Mouse (Mus musculus) embryonic facial prominence, embryonic 14.5 days (tissue): ENCODE results near the gene Cntnap2. TPM values are rescaled to one million over a fixed set of nuclear protein-coding genes. Genes with fewer than 3 reads are reported as not detected.

Experiments
- ATAC-seq: fragments of 200-750 bp; cut with Nextera tagmentation; 2 replicates; pipeline ENCODE4 v1.8.0; 2017; ENCODE audit warnings: low read depth, moderate number of reproducible peaks, moderate TSS enrichment
- DNase-seq: peaks from one replicate; pipeline ENCODE4 v3.0.0-alpha.2; 2015; ENCODE audit warnings: low spot score
- H3K27ac ChIP-seq: fragments of 300-500 bp; sonication (generic); replicated peaks from 2 replicates; pipeline ENCODE4 v1.5.1; 2014; ENCODE audit warnings: low read depth, mild to moderate bottlenecking, low read length, moderate library complexity
- H3K27me3 ChIP-seq: fragments of 300-500 bp; sonication (generic); replicated peaks from 2 replicates; pipeline ENCODE4 v1.6.1; 2014; ENCODE audit warnings: low read length; ENCODE audit not compliant: control insufficient read depth, insufficient read depth
- H3K36me3 ChIP-seq: fragments of 300-500 bp; sonication (generic); 2 replicates; pipeline ENCODE4 v1.6.1; 2014; ENCODE audit warnings: low read length, mixed read lengths; ENCODE audit not compliant: control insufficient read depth, insufficient read depth
- H3K4me1 ChIP-seq: fragments of 300-500 bp; sonication (generic); 2 replicates; pipeline ENCODE4 v1.6.1; 2014; ENCODE audit warnings: antibody characterized with exemption, low read length; ENCODE audit not compliant: control insufficient read depth, insufficient read depth
- H3K4me2 ChIP-seq: fragments of 300-500 bp; sonication (generic); 2 replicates; pipeline ENCODE4 v1.6.1; 2014; ENCODE audit warnings: low read depth, mild to moderate bottlenecking, low read length, moderate library complexity, mixed read lengths
- H3K4me3 ChIP-seq: fragments of 300-500 bp; sonication (generic); 2 replicates; pipeline ENCODE4 v1.5.1; 2014; ENCODE audit warnings: low read depth, mild to moderate bottlenecking, low read length
- H3K9ac ChIP-seq: fragments of 300-500 bp; sonication (generic); 2 replicates; pipeline ENCODE4 v1.6.1; 2014; ENCODE audit warnings: low read depth, mild to moderate bottlenecking, low read length, moderate library complexity, mixed read lengths
- H3K9me3 ChIP-seq: fragments of 300-500 bp; sonication (generic); 2 replicates; pipeline ENCODE4 v1.6.1; 2016; ENCODE audit warnings: low read length; ENCODE audit not compliant: control insufficient read depth
- WGBS: fragments of 180-500 bp; shearing (Covaris S2); extraction: QIAGEN DNeasy Blood & Tissue Kit; methylation state at CpG from one replicate; pipeline ENCODE4 v1.1.7; 2014; 5-methylcytosine and 5-hydroxymethylcytosine counted together
- polyA plus RNA-seq: library from polyadenylated mRNA; unstranded; fragments of >200 nt; fragmentation: Nextera tagmentation; extraction: Ambion mirVana; gene quantifications from 2 replicates; pipeline ENCODE4 v1.2.1, GENCODE M21; 2014

Cntnap2 gene
- 2.3 and 2.6 TPM in 2 replicates for polyA plus RNA-seq

- DNase-seq (peak; percentile 92), ATAC-seq (peak; percentile 44; the same call in 1 of the 2 replicates)
- Histone ChIP-seq H3K4me2 (peak within 1 kb of the TSS; percentile 31), H3K27ac (no peak within 1 kb of the TSS), H3K4me1 (no peaks in the 10 kb centered on the region), H3K9ac (no peak within 1 kb of the TSS), H3K27me3 (no peaks in the 10 kb centered on the region; the same call in 1 of the 2 replicates), H3K9me3 (no peaks in the 10 kb centered on the region), H3K36me3 (no peaks in the 10 kb centered on the region), H3K4me3 (no peak within 1 kb of the TSS; the same call in 1 of the 2 replicates)
- 15% methylated on average over 8 of the region's 8 CpGs for WGBS
Measured at GRCm38 (mm10) chr6:45059091-45059490, at the start of gene Cntnap2. TSS of gene Cntnap2 (plus strand) at chr6:45059357.

GRCm38 (mm10) chr6:45026011-45026682 is 33.0 kb upstream of the Cntnap2 start:
- no peaks in the 10 kb centered on the region for H3K36me3 ChIP-seq
- ATAC-seq: 0 out of 2 replicates have a peak, but pooled peaks have one; percentile 65
- H3K27me3 ChIP-seq: no peaks in the 10 kb centered on the region
- no peak overlapping the region for H3K9ac ChIP-seq
- no peaks in the 10 kb centered on the region for H3K9me3 ChIP-seq
- no peak overlapping the region for H3K27ac ChIP-seq
- H3K4me1 ChIP-seq: no peaks in the 10 kb centered on the region
- DNase-seq: peak; percentile 75
- WGBS: 23% methylated on average over 9 of the region's 9 CpGs
- H3K4me2 ChIP-seq: no peak overlapping the region
- no peak overlapping the region for H3K4me3 ChIP-seq

GRCm38 (mm10) chr6:45039454-45039853 is 19.7 kb upstream of the Cntnap2 start:
- H3K4me2 ChIP-seq: no peak overlapping the region
- no peaks in the 10 kb centered on the region for H3K36me3 ChIP-seq
- H3K9ac ChIP-seq: no peak overlapping the region
- H3K4me3 ChIP-seq: no peak overlapping the region
- no peaks in the 10 kb centered on the region for H3K4me1 ChIP-seq
- H3K27ac ChIP-seq: no peak overlapping the region
- H3K9me3 ChIP-seq: no peaks in the 10 kb centered on the region
- DNase-seq (no peak), ATAC-seq (no peak)
- 58% methylated on average over 1 of the region's 1 CpGs for WGBS
- no peaks in the 10 kb centered on the region for H3K27me3 ChIP-seq

GRCm38 (mm10) chr6:45059556-45060471 is 657 bp downstream of the Cntnap2 start:
- H3K4me2 ChIP-seq: peak overlapping the region; percentile 31

GRCm38 (mm10) chr6:45062214-45062997 is 3.2 kb downstream of the Cntnap2 start:
- Histone ChIP-seq H3K4me1 (no peaks in the 10 kb centered on the region), H3K36me3 (no peaks in the 10 kb centered on the region), H3K9ac (no peak overlapping the region), H3K27me3 (no peaks in the 10 kb centered on the region; the same call in 1 of the 2 replicates), H3K4me3 (no peak overlapping the region), H3K9me3 (no peaks in the 10 kb centered on the region), H3K27ac (no peak overlapping the region), H3K4me2 (no peak overlapping the region)
- 64% methylated on average over 5 of the region's 5 CpGs for WGBS
- ATAC-seq: no peak
- no peak for DNase-seq

More at GRCm38 (mm10) chr6:45059556-45060471, 657 bp downstream of the Cntnap2 start:
- ATAC-seq (peak; percentile 76), DNase-seq (peak; percentile 83)
- no peaks in the 10 kb centered on the region for H3K9me3 ChIP-seq
- H3K9ac ChIP-seq: no peak overlapping the region
- no peak overlapping the region; the same call in 1 of the 2 replicates for H3K4me3 ChIP-seq
- H3K27ac ChIP-seq: no peak overlapping the region
- H3K27me3 ChIP-seq: no peaks in the 10 kb centered on the region; the same call in 1 of the 2 replicates
- H3K4me1 ChIP-seq: no peaks in the 10 kb centered on the region
- no peaks in the 10 kb centered on the region for H3K36me3 ChIP-seq
- WGBS: 5% methylated on average over 35 of the region's 37 CpGs

- H3K4me1 ChIP-seq: no peaks in the 10 kb centered on the region
- 86% methylated on average over 1 of the region's 1 CpGs for WGBS
- no peak overlapping the region for H3K4me2 ChIP-seq
- H3K27me3 ChIP-seq: no peaks in the 10 kb centered on the region
- H3K4me3 ChIP-seq: no peak overlapping the region
- H3K9me3 ChIP-seq: no peaks in the 10 kb centered on the region
- no peak overlapping the region for H3K27ac ChIP-seq
- no peaks in the 10 kb centered on the region for H3K36me3 ChIP-seq
- no peak for DNase-seq
- no peak overlapping the region for H3K9ac ChIP-seq
- ATAC-seq: no peak
Measured at GRCm38 (mm10) chr6:45088304-45088703, 29.1 kb downstream of the Cntnap2 start.

- no peak overlapping the region for H3K9ac ChIP-seq
- H3K4me1 ChIP-seq: no peaks in the 10 kb centered on the region
- no peaks in the 10 kb centered on the region for H3K27me3 ChIP-seq
- ATAC-seq: no peak
- DNase-seq: no peak
- no peaks in the 10 kb centered on the region for H3K9me3 ChIP-seq
- H3K27ac ChIP-seq: no peak overlapping the region
- H3K4me2 ChIP-seq: no peak overlapping the region
- no peaks in the 10 kb centered on the region for H3K36me3 ChIP-seq
- no peak overlapping the region for H3K4me3 ChIP-seq
Measured at GRCm38 (mm10) chr6:45113613-45114012, 54.5 kb downstream of the Cntnap2 start.

- H3K27ac ChIP-seq: no peak overlapping the region
- H3K4me3 ChIP-seq: no peak overlapping the region
- H3K27me3 ChIP-seq: no peaks in the 10 kb centered on the region
- H3K9me3 ChIP-seq: no peaks in the 10 kb centered on the region
- WGBS: 75% methylated on average over 2 of the region's 2 CpGs
- H3K9ac ChIP-seq: no peak overlapping the region
- no peak overlapping the region for H3K4me2 ChIP-seq
- H3K4me1 ChIP-seq: no peaks in the 10 kb centered on the region
- ATAC-seq (no peak), DNase-seq (no peak)
- no peaks in the 10 kb centered on the region for H3K36me3 ChIP-seq
Measured at GRCm38 (mm10) chr6:45144882-45145281, 85.7 kb downstream of the Cntnap2 start.
